Comparison of ENCODE assay signal across 30 mouse cellular contexts in the genomic region with DNA sequence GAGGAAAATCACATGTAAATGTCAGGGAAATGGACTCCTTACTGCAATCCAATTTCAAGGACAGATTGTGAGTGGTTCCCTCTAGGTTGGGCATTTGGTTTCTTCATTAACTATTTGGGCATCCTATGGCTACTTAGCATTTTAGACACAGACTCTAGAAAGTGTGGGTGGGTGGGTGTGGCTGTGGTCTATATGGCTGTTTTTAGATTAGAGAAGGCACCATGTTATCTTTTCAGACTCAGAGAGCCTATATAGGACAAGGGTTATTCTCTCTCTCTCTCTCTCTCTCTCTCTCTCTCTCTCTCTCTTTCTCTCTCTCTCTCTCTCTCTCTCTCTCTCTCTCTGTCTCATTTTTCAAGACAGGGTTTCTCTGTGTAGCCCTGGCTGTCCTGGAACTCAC. TPM values are rescaled to one million over a fixed set of nuclear protein-coding genes. Genes with fewer than 3 reads are reported as not detected.
DNase-seq lines count a peak whose midpoint lies in the region; ATAC-seq and TF ChIP-seq lines count a peak whose summit lies in the region.
"Had no signal": no experiment of that assay in that cellular context is flagged by ENCODE, and none has a peak within 500 bp of the region (broad histone marks: within the 10 kb centered on the region; RNA-seq: fewer than 3 reads in every experiment).

No protein-coding gene starts in this region.

- TF ChIP-seq CTCF in MEL (IDR thresholded peaks at IDR 0.05 in 2 of 3, conservative IDR thresholded peaks at IDR 0.05 in 1 of 3; ENCODE audit: control insufficient read depth in 1 of 3, insufficient read depth in 1 of 3, low read depth in 2 of 3, low read length in 3 of 3, poor library complexity in 1 of 3, severe bottlenecking in 1 of 3), result no peak
- TF ChIP-seq CTCF in liver, postnatal 0 days (IDR thresholded peaks at IDR 0.05; ENCODE audit: low read depth), result no peak
- TF ChIP-seq CTCF in stomach, postnatal 0 days (IDR thresholded peaks at IDR 0.05; ENCODE audit: low read depth), result no peak

- H3K4me3 ChIP-seq in MEL (ENCODE audit: control insufficient read depth in 1 of 2, insufficient read depth in 1 of 2, low read depth in 2 of 2, low read length in 2 of 2), result peak overlapping the region; percentile 13 to 35; a peak in 2 of 4 replicates
- no peak overlapping the region for H3K4me3 ChIP-seq in liver, embryonic 12.5 days
- no peak overlapping the region for H3K4me3 ChIP-seq in liver, postnatal 0 days (ENCODE audit: low read depth, low read length)
- no peak overlapping the region for H3K4me3 ChIP-seq in stomach, postnatal 0 days (ENCODE audit: low read depth, low read length)
- H3K4me3 ChIP-seq: hindbrain, embryonic 13.5 days; myocyte; neural tube, embryonic 13.5 days had no signal

- no peaks in the 10 kb centered on the region for H3K9me3 ChIP-seq in MEL (replicated peaks; ENCODE audit: insufficient read depth, low read length)
- no peaks in the 10 kb centered on the region for H3K9me3 ChIP-seq in liver, embryonic 12.5 days (replicated peaks)
- no peaks in the 10 kb centered on the region for H3K9me3 ChIP-seq in liver, postnatal 0 days (ENCODE audit: low read length)
- H3K9me3 ChIP-seq in stomach, postnatal 0 days (ENCODE audit: control insufficient read depth, low read length), result no peaks in the 10 kb centered on the region
- H3K9me3 ChIP-seq: hindbrain, embryonic 13.5 days; neural tube, embryonic 13.5 days had no signal

- H3K4me1 ChIP-seq in MEL (ENCODE audit: control insufficient read depth in 1 of 2, insufficient read depth in 2 of 2, low read length in 2 of 2), result peaks cover 16 to 65% of the 10 kb centered on the region in 2 experiments
- peaks cover 94% of the 10 kb centered on the region for H3K4me1 ChIP-seq in liver, embryonic 12.5 days
- peaks cover 61% of the 10 kb centered on the region for H3K4me1 ChIP-seq in liver, postnatal 0 days (ENCODE audit: insufficient read depth)
- no peaks in the 10 kb centered on the region for H3K4me1 ChIP-seq in stomach, postnatal 0 days (replicated peaks; ENCODE audit: control insufficient read depth, insufficient read depth)

- peaks cover 0 to 58% of the 10 kb centered on the region in 2 experiments; a peak in 2 of 4 replicates for H3K36me3 ChIP-seq in MEL (ENCODE audit: control insufficient read depth in 1 of 2, insufficient read depth in 2 of 2, low read length in 2 of 2)
- H3K36me3 ChIP-seq in liver, embryonic 12.5 days, result no peaks in the 10 kb centered on the region
- no peaks in the 10 kb centered on the region for H3K36me3 ChIP-seq in liver, postnatal 0 days (replicated peaks; ENCODE audit: insufficient read depth, low read length)
- H3K36me3 ChIP-seq in stomach, postnatal 0 days (ENCODE audit: control insufficient read depth, insufficient read depth, low read length), result no peaks in the 10 kb centered on the region
- H3K36me3 ChIP-seq: hindbrain, embryonic 13.5 days; neural tube, embryonic 13.5 days had no signal

- DNase-seq in MEL (ENCODE audit: low read depth, low spot score), result peak; percentile 80
- peak; percentile 63 for DNase-seq in c-Kit-positive CD71-positive TER-119-negative erythroid progenitor cells, embryonic 14.5 days (ENCODE audit: low read depth)
- DNase-seq in liver, postnatal 0 days, result no peak
- DNase-seq in urinary bladder, postnatal 14 days (ENCODE audit: low spot score), result no peak
- no peak for DNase-seq in thymus, postnatal 4 days
- DNase-seq in stomach, postnatal 0 days (ENCODE audit: low spot score), result no peak
- no peak for DNase-seq in neural tube, embryonic 10.5 days (ENCODE audit: extremely low spot score, low spot score)
- DNase-seq: adrenal gland, postnatal 10 days; cerebellum, adult 11 months; cerebellum, adult 9-10 months; cerebellum, postnatal 36 days; heart, adult 11 months; heart, postnatal 4 days; kidney, adult 8-10 months; kidney, postnatal 4 days; layer of hippocampus, postnatal 36 days; left cerebral cortex, postnatal 4 days; lung, embryonic 14.5 days; lung, postnatal 14 days; right cerebral cortex, postnatal 4 days; thymus, adult 2 months had no signal

- peak; percentile 79 for ATAC-seq in liver, embryonic 12.5 days
- peak; percentile 65 for ATAC-seq in liver, postnatal 0 days
- no peak for ATAC-seq in stomach, postnatal 0 days (ENCODE audit: low FRiP score, low TSS enrichment)
- ATAC-seq: forebrain, embryonic 16.5 days; intestine, embryonic 16.5 days had no signal

- H3K9ac ChIP-seq in MEL (ENCODE audit: control insufficient read depth, low read depth, low read length, poor library complexity, severe bottlenecking), result peak overlapping the region; percentile 35
- H3K9ac ChIP-seq in liver, embryonic 12.5 days, result peak overlapping the region; percentile 49
- H3K9ac ChIP-seq in liver, postnatal 0 days (replicated peaks), result no peak overlapping the region
- H3K9ac ChIP-seq in stomach, postnatal 0 days (ENCODE audit: low read length), result no peak overlapping the region
- H3K9ac ChIP-seq: hindbrain, embryonic 13.5 days; lung, embryonic 14.5 days; neural tube, embryonic 13.5 days had no signal

- no peak for TF ChIP-seq RAD21 in MEL (IDR thresholded peaks at IDR 0.05; ENCODE audit: low read depth, low read length)

- H3K27me3 ChIP-seq in MEL (ENCODE audit: control insufficient read depth in 1 of 2, insufficient read depth in 2 of 2, low read length in 2 of 2), result no peaks in the 10 kb centered on the region
- no peaks in the 10 kb centered on the region; the same call in 1 of the 2 replicates for H3K27me3 ChIP-seq in liver, embryonic 12.5 days (replicated peaks)
- H3K27me3 ChIP-seq in liver, postnatal 0 days (ENCODE audit: insufficient read depth, low read length), result no peaks in the 10 kb centered on the region
- H3K27me3 ChIP-seq in stomach, postnatal 0 days (ENCODE audit: control insufficient read depth, insufficient read depth, low read length), result no peaks in the 10 kb centered on the region

- H3K79me2 ChIP-seq in MEL (ENCODE audit: control insufficient read depth, insufficient read depth, low read length, poor library complexity), result no peaks in the 10 kb centered on the region

- H3K4me2 ChIP-seq in liver, embryonic 12.5 days, result peak overlapping the region; percentile 59
- H3K4me2 ChIP-seq in liver, postnatal 0 days (ENCODE audit: low read depth, low read length), result peak overlapping the region; percentile 8; the same call in 1 of the 2 replicates
- H3K4me2 ChIP-seq in stomach, postnatal 0 days (replicated peaks; ENCODE audit: low read depth), result no peak overlapping the region
- H3K4me2 ChIP-seq: heart, embryonic 11.5 days; hindbrain, embryonic 13.5 days; lung, embryonic 14.5 days; midbrain, embryonic 11.5 days; neural tube, embryonic 13.5 days had no signal

- H3K27ac ChIP-seq in MEL (ENCODE audit: control insufficient read depth, low read depth, low read length), result peak overlapping the region; percentile 94
- H3K27ac ChIP-seq in liver, embryonic 12.5 days, result peak overlapping the region; percentile 81
- H3K27ac ChIP-seq in liver, postnatal 0 days (ENCODE audit: low read depth), result peak overlapping the region; percentile 42; the same call in 1 of the 2 replicates
- no peak overlapping the region for H3K27ac ChIP-seq in stomach, postnatal 0 days (replicated peaks)
- H3K27ac ChIP-seq: hindbrain, embryonic 13.5 days; kidney, postnatal 0 days; neural tube, embryonic 13.5 days had no signal

- TF ChIP-seq POLR2A in MEL (IDR thresholded peaks at IDR 0.05; ENCODE audit: control insufficient read depth in 1 of 2, insufficient read depth in 1 of 2, low read depth in 1 of 2, low read length in 2 of 2, poor library complexity in 1 of 2), result 0 out of 4 replicates have a peak, but pooled peaks of 1 of the 2 experiments have one; percentile 2

- TF ChIP-seq EP300 in MEL (IDR thresholded peaks at IDR 0.05; ENCODE audit: low read depth in 1 of 2, low read length in 2 of 2), result peak; percentile 87 to 89
- TF ChIP-seq EP300 in liver, postnatal 0 days (IDR thresholded peaks at IDR 0.05; ENCODE audit: low read depth), result peak; percentile 75
- TF ChIP-seq EP300 in stomach, postnatal 0 days (optimal IDR thresholded peaks at IDR 0.05), result no peak

TF ChIP-seq in MEL, 35 proteins besides CTCF, POLR2A, EP300 and RAD21 (continues in another document):
- peak; percentile 39; the same call in 1 of the 2 replicates for TF ChIP-seq MYB (IDR thresholded peaks at IDR 0.05; ENCODE audit: low read depth, low read length)
- peak; percentile 75 for TF ChIP-seq TAL1 (IDR thresholded peaks at IDR 0.05; ENCODE audit: low read length)
- TF ChIP-seq JUND (IDR thresholded peaks at IDR 0.05; ENCODE audit: low read depth, low read length), result peak; percentile 98
- peak; percentile 36 for TF ChIP-seq MXI1 (IDR thresholded peaks at IDR 0.05; ENCODE audit: low read depth, low read length)
- TF ChIP-seq USF2 (IDR thresholded peaks at IDR 0.05; ENCODE audit: borderline replicate concordance in 1 of 2, insufficient read depth in 1 of 2, low read depth in 1 of 2, low read length in 2 of 2), result no peak
- TF ChIP-seq USF1 (IDR thresholded peaks at IDR 0.05; ENCODE audit: low read depth, low read length), result no peak
- TF ChIP-seq NELFE (IDR thresholded peaks at IDR 0.05; ENCODE audit: low read depth, low read length), result no peak
- TF ChIP-seq TCF12 (IDR thresholded peaks at IDR 0.05; ENCODE audit: low read depth, low read length), result peak; percentile 79
- TF ChIP-seq GABPA (IDR thresholded peaks at IDR 0.05; ENCODE audit: low read depth, low read length), result no peak
- no peak for TF ChIP-seq ELF1 (IDR thresholded peaks at IDR 0.05; ENCODE audit: low read depth, low read length)
- TF ChIP-seq CHD2 (IDR thresholded peaks at IDR 0.05; ENCODE audit: low read length), result no peak
- no peak for TF ChIP-seq ZKSCAN1 (IDR thresholded peaks at IDR 0.05; ENCODE audit: low read depth, low read length)
- no peak for TF ChIP-seq ZMIZ1 (IDR thresholded peaks at IDR 0.05; ENCODE audit: low read depth, low read length)
- no peak for TF ChIP-seq UBTF (IDR thresholded peaks at IDR 0.05; ENCODE audit: borderline replicate concordance, insufficient read depth, low read depth, low read length)
- TF ChIP-seq ETS1 (IDR thresholded peaks at IDR 0.05; ENCODE audit: low read depth, low read length), result peak; percentile 80
- no peak for TF ChIP-seq KAT2A (conservative IDR thresholded peaks at IDR 0.05; ENCODE audit: low read depth, low read length)
- TF ChIP-seq RCOR1 (IDR thresholded peaks at IDR 0.05; ENCODE audit: low read depth, low read length), result peak; percentile 47
- no peak for TF ChIP-seq E2F4 (IDR thresholded peaks at IDR 0.05; ENCODE audit: borderline replicate concordance, low read depth, low read length)
- TF ChIP-seq TBP (IDR thresholded peaks at IDR 0.05; ENCODE audit: low read depth, low read length), result no peak; the same call in none of the 2 replicates

RNA-seq across cellular contexts. Expression of a gene that starts 20.5 kb away (rescaled TPM):
- 111 and 121 TPM in 2 replicates for total RNA-seq in MEL (2012; rRNA removed)
- 100 to 1,000 TPM in 1 of 2 experiments, not detected in 1; 201 TPM for polyA plus RNA-seq in MEL (2012; ENCODE audit: insufficient read depth in 1 of 2, insufficient read length in 2 of 2, low read depth in 1 of 2, low replicate concordance in 2 of 2, missing spikeins in 1 of 2)
- 55.5 and 55.9 TPM in 2 replicates for polyA plus RNA-seq in liver, embryonic 12.5 days (2016; fragmentation: Nextera tagmentation; extraction: Ambion mirVana)
- polyA plus RNA-seq in liver, postnatal 0 days (2015; fragmentation: Nextera tagmentation; extraction: Ambion mirVana), result 17.3 and 18.7 TPM in 2 replicates
- 32.9 and 33.0 TPM in 2 replicates for polyA plus RNA-seq in stomach, postnatal 0 days (2015; fragmentation: Nextera tagmentation; extraction: Ambion mirVana)

Comparison
In these comparisons a context has a peak if more than half of its experiments do, and no peak if none do; other contexts are left out.
1. H3K9ac ChIP-seq: peak in MEL (single experiment) and liver, embryonic 12.5 days (single experiment); none in liver, postnatal 0 days (single experiment) and stomach, postnatal 0 days (single experiment).
2. DNase-seq: peak in MEL (single experiment) and c-Kit-positive CD71-positive TER-119-negative erythroid progenitor cells, embryonic 14.5 days (single experiment); none in liver, postnatal 0 days (single experiment), urinary bladder, postnatal 14 days (single experiment), thymus, postnatal 4 days (single experiment), stomach, postnatal 0 days (single experiment) and neural tube, embryonic 10.5 days (single experiment).
3. H3K4me3 ChIP-seq: peak in MEL (2 of 2); none in liver, embryonic 12.5 days (single experiment), liver, postnatal 0 days (single experiment) and stomach, postnatal 0 days (single experiment).